Mouse (Mus musculus) hindlimb bud, embryonic 11.5 days (tissue): ENCODE data around the gene Dnlz.

ENCODE experiments used
- DNase-seq: peaks from one replicate; pipeline ENCODE4 v3.0.0-alpha.2; 2012; ENCODE audit warnings: low read depth, low spot score; ENCODE audit errors: extremely low spot score

Dnlz gene

DNA sequence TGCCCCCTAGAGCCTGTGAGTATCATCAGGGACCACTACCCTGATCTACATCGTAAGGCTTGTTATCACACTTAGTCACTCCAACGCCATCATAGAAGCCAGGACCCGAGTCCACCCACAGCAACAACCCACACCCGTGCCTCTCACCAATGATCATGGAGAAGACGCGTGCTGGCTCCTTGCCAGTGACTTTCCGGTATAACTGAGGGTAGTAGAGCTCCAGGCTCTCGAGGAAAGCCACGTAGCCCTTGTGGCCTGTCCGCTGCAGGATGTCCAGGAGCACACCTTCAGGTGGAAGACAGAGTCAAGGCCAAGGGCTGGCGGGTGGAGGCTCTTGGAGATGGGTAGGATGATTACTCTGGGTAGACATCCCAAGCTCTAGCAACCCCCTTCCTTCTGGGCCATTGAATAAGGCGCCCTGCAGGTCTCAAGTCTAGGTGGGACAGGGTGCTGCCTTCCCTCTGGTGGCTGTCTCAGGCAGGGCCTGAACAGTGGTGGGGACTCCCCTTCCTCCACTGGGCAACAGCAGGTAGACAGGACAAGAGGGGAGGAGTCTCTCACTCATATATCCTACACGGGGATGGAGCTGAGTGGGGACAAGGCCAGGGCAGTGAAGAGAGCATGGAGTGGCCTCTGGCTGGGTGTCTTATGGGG, 6.9 kb upstream of the Dnlz start:
- DNase-seq = no peak

GRCm38 (mm10) chr2:26357484-26357883, 5.6 kb upstream of the Dnlz start:
- no peak for DNase-seq

- DNase-seq = no peak
Observed at GRCm38 (mm10) chr2:26356678-26357077, 4.8 kb upstream of the Dnlz start.

DNA sequence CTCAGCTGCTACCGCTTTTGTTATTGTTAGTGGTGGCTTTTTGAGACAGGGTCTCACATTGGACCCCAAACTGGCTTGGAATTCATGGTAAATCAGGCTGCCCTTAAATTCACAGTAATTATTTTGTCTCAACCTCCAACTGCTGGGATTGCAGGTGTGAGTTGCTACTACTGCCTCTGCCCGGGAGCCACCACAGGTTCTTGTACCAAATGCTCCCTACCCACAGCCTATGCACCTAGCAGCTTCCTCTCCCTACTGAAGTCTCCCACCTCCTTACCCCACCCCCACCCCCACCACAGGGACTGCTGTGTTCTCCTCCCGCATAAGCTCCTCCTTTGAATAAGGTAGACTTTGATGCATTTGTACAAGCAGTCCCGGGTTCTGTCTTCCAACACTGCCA, 4.3 kb upstream of the Dnlz start:
- no peak for DNase-seq

DNA sequence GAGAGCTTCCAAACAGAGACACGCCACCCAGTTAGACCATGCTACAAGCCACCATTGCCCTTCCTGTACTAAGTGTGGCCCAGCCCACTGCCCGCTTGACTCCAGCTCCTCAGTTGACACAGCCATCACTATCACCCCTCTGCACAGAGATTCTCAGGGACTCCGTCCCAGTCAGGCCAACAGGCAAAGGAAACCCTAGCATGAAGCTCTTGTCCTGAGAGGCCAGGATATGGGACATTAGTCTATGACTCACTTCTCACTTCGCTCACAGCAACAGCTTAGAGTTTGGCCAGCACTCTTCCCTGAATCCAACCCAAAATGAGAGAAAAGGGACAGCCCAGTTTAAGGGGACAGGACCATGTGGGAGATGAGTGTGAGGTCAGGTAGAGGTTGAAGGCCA, 2.5 kb upstream of the Dnlz start:
- DNase-seq = no peak

GRCm38 (mm10) chr2:26353066-26353980, 1.4 kb upstream of the Dnlz start:
- no peak for DNase-seq

DNA sequence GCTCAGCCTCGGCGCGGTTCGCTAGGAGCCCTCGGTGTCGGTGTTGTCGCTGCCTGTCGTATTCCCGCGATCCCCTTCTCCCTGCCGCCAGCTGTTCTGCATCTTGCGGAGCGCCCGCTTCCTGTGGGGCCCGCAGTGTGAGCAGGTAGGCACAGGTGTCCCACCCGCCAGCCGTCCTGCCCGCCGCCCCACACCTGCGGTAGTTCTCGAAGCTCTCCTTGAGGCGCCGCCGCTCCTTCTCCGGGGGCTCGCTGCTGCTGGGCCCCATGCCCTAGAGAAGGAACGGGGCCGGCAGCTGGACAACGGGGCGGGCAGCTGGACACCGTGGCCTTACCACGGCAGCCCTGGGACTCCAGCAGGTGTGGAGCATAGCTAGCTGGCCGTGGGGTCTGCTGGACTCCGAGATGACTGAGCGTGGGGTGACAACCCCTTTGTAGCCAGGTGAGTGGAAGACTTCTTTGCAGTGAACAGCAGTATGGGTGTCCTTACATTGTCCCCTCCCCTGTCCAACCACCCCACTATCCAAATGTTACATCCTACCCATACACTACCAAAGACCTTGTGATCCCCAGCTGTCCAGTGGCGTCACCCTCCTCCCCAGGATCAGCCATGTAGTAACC, 491 bp upstream of the Dnlz start:
- DNase-seq = no peak

DNA sequence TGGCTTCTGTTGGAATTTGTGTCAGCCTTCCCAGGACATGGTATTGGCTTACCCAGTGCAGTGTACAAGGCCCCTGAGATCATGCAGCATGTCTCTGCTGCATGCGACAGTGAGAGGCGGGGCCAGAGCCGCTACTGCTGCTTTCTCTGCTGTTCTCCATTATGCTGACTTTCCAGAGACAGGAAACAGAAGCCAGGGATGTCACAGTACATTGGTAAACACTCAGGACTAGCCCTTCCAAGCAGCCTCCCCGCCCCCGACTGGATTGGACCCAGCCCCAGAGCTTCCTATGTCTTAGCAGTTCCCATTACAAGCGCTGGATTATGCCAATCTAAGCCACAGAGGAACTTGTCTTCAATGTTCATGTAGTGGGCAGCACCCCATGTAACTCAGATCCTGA, 3.7 kb downstream of the Dnlz start:
- DNase-seq = no peak

DNA sequence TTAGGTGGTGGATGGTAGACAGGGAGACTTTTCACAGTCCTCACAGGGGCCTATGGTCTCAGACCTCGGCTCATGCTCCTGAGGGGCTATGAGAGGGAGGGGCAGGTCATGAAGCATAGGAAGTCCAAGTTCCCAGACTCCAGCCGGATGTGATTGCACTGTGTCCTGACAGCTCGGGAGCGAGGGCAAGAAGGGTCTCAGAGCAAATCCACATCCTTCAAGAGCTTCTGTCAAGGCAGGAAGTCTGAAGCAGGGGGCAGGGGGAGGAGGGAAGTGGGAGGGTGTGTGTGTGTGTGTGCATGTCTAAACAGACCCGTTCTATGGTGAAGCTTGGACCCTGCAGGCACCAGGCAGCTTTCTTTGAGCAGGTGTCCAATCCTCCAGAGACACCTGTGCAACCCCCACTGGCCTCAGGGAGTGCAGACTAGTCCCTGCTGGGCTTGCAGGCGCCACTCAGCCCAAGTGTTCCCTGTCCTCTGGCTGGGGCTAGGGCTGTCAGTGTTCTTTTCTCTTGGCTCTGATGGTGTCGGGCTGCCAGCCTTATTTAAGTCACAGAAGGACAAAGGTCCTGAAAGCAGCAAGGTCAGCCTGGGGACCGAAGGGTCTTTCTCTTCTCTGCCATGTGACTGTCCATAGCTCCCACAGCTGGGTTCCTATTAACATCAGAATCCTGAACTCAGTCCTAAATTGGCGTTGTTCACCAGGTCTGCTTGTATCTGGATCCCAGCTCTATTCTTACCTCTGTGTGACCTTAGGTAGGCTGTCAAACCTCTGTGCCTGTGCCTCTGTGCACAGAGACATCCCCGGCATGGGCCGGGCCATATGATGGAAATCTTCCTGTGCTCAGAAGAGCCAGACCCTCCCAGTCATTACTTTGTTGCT, 9.1 kb downstream of the Dnlz start:
- DNase-seq = no peak

DNA sequence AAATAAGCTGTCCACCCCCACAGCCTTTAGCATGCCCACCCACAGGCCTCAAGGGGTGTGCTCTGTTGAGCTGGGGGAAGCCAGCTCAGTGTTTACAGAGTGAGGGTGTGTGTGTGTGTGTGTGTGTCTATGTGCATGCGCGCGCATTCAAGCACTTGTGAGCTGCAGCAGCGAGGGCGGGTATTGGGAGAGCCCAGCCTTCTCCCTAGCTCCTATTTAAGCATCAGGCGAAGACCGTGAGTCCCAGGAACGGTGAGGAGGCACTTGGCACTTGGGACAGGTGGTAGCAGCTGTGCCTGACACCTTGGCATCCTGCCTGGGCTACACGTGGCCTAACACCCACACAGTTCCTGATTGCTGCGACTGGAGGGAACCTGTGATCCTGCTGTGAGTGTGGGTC, 9.9 kb downstream of the Dnlz start:
- no peak for DNase-seq

GRCm38 (mm10) chr2:26341510-26341981, 10.4 kb downstream of the Dnlz start:
- no peak for DNase-seq

GRCm38 (mm10) chr2:26339204-26339551, 12.7 kb downstream of the Dnlz start:
- no peak for DNase-seq

DNA sequence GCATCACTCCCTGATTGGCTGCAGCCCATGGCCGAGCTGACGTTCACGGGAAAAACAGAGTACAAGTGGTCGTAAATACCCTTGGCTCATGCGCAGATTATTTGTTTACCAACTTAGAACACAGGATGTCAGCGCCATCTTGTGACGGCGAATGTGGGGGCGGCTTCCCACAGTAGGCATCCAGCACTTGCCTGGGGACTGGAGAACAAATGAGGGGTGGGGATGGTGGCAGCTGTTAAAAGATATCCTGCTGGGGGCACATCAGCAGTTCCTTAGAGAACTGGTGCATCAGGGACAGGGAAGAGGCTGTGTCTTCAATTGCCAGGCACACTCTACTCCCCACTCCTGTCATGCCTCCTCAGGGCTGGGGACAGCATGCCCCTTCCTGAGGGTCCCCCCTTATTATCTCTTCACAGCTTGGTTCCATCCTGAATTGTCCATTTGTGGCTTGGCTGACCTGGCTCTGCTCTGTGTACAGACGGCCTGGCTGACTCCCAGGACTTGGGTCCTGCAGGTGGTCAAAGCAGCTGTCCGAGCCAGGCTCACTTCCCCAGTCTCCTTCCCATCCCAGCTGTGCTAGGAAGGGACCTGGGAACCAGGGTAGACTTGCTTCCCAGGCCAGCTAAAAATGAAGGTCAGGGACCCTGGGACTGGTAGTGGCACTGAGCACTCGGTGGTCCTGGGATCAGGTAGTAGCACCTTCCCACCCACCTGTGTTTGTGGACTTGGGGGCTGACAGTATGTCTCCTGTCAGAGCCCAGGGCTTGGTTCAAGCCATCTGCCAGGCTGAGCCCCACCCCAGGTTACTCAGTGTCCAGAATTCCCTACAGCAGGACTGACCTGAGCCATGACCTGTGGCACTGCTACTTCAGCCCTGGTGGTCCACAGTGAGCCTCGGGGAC, 13.4 kb downstream of the Dnlz start:
- no peak for DNase-seq

- no peak for DNase-seq
Observed at GRCm38 (mm10) chr2:26330702-26331101, 21.2 kb downstream of the Dnlz start.

DNA sequence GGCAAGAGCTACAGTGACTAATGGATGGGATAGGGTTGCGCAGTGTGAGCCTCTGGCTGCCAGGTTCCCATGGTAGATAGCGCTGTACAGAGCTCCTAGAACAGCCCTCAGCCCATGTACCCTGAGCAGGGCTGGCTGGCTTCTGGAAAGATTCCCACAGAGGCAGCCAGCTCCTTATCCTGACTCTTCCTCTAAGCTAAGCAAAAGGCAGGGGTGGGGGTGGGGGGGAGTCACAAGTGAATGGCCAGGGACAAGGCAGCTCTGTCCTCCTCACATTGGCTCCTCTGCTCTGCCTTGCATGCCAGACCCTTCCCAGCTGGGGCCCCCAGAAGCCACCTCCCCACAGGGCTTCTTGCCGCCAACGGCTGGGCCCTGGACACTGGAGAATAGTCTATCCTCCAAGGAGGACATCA, 21.8 kb downstream of the Dnlz start:
- DNase-seq = no peak

DNA sequence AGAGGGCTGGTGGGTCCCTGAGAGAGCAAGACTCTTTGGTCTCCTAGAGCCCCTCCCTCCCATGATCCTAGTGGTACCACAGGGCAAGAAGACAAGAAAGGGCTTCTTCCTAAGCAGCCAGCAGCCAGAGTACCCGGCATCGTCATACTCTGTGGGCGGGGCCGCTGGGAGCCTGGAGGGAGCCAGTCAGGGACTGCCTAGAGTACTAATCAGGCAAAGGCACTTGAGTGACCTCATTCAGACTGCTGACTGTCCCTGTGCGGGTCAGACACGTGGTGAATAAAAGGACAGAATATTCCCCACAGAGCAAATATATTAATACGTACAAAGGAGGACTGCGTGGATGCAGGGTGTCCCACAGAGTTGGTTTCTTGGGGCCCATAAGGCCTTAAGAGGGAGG, 22.5 kb downstream of the Dnlz start:
- no peak for DNase-seq

DNA sequence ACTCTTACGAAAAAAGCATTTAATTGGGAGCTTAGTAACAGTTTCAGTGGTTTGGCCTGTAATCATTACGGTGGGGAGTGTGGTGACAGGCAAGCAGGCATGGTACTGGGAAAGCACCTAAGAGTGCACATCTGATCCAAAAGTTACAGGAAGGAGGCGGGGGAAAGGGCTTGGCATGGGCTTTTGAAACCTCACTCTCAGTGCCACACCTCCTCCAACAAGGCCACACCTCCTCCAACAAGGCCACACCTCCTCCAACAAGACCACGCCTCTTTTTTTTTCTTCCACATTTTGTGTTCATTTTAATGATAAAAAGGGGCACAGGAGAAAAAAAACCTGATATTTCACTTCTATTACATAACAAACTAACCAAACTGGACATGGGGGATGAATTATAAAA, 24.1 kb downstream of the Dnlz start:
- DNase-seq = no peak

- no peak for DNase-seq
Observed at GRCm38 (mm10) chr2:26325386-26326181, 26.3 kb downstream of the Dnlz start.

GRCm38 (mm10) chr2:26324917-26325316, 27.0 kb downstream of the Dnlz start:
- DNase-seq = no peak
